Mouse (Mus musculus) liver, postnatal 0 days (tissue): ENCODE measurements around the gene Scube3. TPM values are rescaled to one million over a fixed set of nuclear protein-coding genes. Genes with fewer than 3 reads are reported as not detected.

Experiments used
- ATAC-seq: fragments of 200-750 bp; cut with Nextera tagmentation; 2 replicates; pipeline ENCODE4 v1.8.0; 2017; ENCODE audit warnings: mild to moderate bottlenecking, moderate library complexity
- DNase-seq: peaks from one replicate; pipeline ENCODE4 v3.0.0-alpha.2; 2016
- H3K27ac ChIP-seq: fragments of 300-500 bp; sonication (generic); 2 replicates; pipeline ENCODE4 v1.5.1; 2014; ENCODE audit warnings: antibody characterized with exemption, moderate library complexity, mild to moderate bottlenecking, low read depth
- H3K27me3 ChIP-seq: fragments of 300-500 bp; sonication (generic); 2 replicates; pipeline ENCODE4 v1.6.1; 2014; ENCODE audit warnings: low read length, control low read depth, mixed read lengths; ENCODE audit not compliant: insufficient read depth
- H3K36me3 ChIP-seq: fragments of 300-500 bp; sonication (generic); replicated peaks from 2 replicates; pipeline ENCODE4 v1.6.1; 2014; ENCODE audit warnings: mild to moderate bottlenecking, control low read depth, low read length, moderate library complexity, mixed read lengths; ENCODE audit not compliant: insufficient read depth
- H3K4me1 ChIP-seq: fragments of 300-500 bp; sonication (generic); 2 replicates; pipeline ENCODE4 v1.6.1; 2014; ENCODE audit warnings: antibody characterized with exemption, mild to moderate bottlenecking, control low read depth; ENCODE audit not compliant: insufficient read depth
- H3K4me2 ChIP-seq: fragments of 300-500 bp; sonication (generic); 2 replicates; pipeline ENCODE4 v1.6.1; 2014; ENCODE audit warnings: low read depth, mild to moderate bottlenecking, low read length, moderate library complexity, mixed read lengths
- H3K4me3 ChIP-seq: fragments of 300-500 bp; sonication (generic); 2 replicates; pipeline ENCODE4 v1.5.1; 2014; ENCODE audit warnings: low read depth, low read length
- H3K9ac ChIP-seq: fragments of 300-500 bp; sonication (generic); replicated peaks from 2 replicates; pipeline ENCODE4 v1.6.1; 2014; ENCODE audit warnings: mild to moderate bottlenecking, moderate library complexity
- H3K9me3 ChIP-seq: fragments of 300-500 bp; sonication (generic); 2 replicates; pipeline ENCODE4 v1.6.1; 2016; ENCODE audit warnings: mild to moderate bottlenecking, control low read depth, low read length, mixed read lengths
- CTCF ChIP-seq: sonication (generic); IDR thresholded peaks from 2 replicates; pipeline ENCODE4 v1.5.1; 2016; ENCODE audit warnings: antibody characterized with exemption, low read depth
- EP300 ChIP-seq: IDR thresholded peaks from 2 replicates; pipeline ENCODE4 v1.6.1; 2016; ENCODE audit warnings: antibody characterized with exemption, low read depth, mild to moderate bottlenecking
- WGBS: fragments of 180-500 bp; shearing (Covaris S2); extraction: QIAGEN DNeasy Blood & Tissue Kit; methylation state at CpG from one replicate; pipeline ENCODE4 v1.1.7; 2014; ENCODE audit not compliant: insufficient replicate concordance; 5-methylcytosine and 5-hydroxymethylcytosine counted together
- polyA plus RNA-seq: library from polyadenylated mRNA; unstranded; fragments of >200 nt; fragmentation: Nextera tagmentation; extraction: Ambion mirVana; gene quantifications from 2 replicates; pipeline ENCODE4 v1.2.1, GENCODE M21; 2015

Gene Scube3
- polyA plus RNA-seq, 1 experiment from 2014 or later = 0.06 TPM

DNA sequence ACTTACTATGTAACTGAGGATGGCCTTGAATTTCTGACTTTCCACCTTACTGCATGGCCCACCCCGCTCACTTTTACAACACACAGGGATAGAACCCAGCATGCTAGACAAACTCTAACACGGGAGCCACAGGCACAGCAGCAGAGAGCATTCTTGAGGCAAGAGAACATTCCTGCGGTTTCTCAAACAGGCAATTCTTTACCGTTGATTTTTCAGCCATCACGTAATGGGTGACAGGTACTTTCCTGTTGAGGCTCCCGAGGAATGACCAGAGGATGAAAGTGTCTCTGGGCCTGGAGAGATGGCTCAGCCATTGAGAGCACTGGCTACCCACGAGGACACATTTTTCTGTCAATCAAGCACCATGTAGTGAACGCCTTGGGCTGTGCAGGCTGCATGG, 17.6 kb upstream of the Scube3 start:
- Histone ChIP-seq H3K9ac (no peak overlapping the region), H3K9me3 (no peaks in the 10 kb centered on the region), H3K36me3 (no peaks in the 10 kb centered on the region), H3K27me3 (no peaks in the 10 kb centered on the region), H3K27ac (no peak overlapping the region), H3K4me2 (no peak overlapping the region), H3K4me3 (no peak overlapping the region), H3K4me1 (no peaks in the 10 kb centered on the region)
- ATAC-seq (no peak), DNase-seq (no peak)
- TF ChIP-seq CTCF (no peak), EP300 (no peak)
- WGBS = 55% methylated on average over 8 of the region's 8 CpGs

- H3K27ac ChIP-seq = no peak overlapping the region
- H3K27me3 ChIP-seq = no peaks in the 10 kb centered on the region
- no peak overlapping the region for H3K4me3 ChIP-seq
- WGBS = 83% methylated on average over 5 of the region's 5 CpGs
- H3K4me2 ChIP-seq = no peak overlapping the region
- TF ChIP-seq EP300 = no peak
- no peak for TF ChIP-seq CTCF
- no peaks in the 10 kb centered on the region for H3K4me1 ChIP-seq
- no peak overlapping the region for H3K9ac ChIP-seq
- no peaks in the 10 kb centered on the region for H3K36me3 ChIP-seq
- no peaks in the 10 kb centered on the region for H3K9me3 ChIP-seq
- ATAC-seq = no peak
- no peak for DNase-seq
Measured at GRCm38 (mm10) chr17:28129796-28130195, 12.1 kb upstream of the Scube3 start.

DNA sequence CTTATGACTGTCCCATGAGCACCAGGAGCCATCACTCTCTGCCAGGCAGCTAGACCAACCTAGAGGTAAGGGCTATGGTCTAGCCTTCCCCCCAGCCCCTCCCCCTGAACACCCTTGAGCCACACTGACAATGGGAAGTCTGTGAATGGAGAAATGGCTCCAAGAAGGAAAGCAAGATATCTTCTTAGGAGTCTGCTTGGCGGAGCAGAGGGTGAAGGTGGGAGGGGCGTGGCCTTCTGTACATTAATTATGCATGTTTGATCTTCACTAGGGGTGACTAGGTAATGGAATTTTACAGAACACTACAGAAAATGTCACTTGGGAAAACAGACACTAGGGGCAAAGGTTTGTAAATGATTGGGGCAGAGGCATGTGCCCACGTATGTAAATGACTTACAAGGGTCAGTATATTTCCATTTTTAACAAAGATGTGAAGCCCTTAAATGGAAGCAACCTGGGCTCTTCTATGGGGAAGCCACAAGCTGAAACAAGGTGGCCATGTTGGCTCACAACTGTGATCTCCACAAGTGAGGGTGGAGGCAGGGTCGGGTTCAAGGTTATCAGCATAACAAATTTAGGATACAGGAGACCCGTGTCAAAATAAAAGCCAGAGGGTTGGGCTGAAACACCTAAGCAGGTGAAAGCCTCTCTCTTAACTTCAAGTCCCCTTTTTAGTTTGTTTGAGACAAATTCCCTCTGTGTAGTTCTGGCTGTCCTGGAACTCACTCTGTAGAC, 11.4 kb upstream of the Scube3 start:
- no peak overlapping the region for H3K9ac ChIP-seq
- H3K4me1 ChIP-seq = no peaks in the 10 kb centered on the region
- 62% methylated on average over 5 of the region's 5 CpGs for WGBS
- H3K9me3 ChIP-seq = no peaks in the 10 kb centered on the region
- H3K36me3 ChIP-seq = no peaks in the 10 kb centered on the region
- H3K27ac ChIP-seq = no peak overlapping the region
- H3K4me3 ChIP-seq = no peak overlapping the region
- no peak overlapping the region for H3K4me2 ChIP-seq
- TF ChIP-seq CTCF (no peak), EP300 (no peak)
- ATAC-seq = no peak
- DNase-seq = no peak
- no peaks in the 10 kb centered on the region for H3K27me3 ChIP-seq

DNA sequence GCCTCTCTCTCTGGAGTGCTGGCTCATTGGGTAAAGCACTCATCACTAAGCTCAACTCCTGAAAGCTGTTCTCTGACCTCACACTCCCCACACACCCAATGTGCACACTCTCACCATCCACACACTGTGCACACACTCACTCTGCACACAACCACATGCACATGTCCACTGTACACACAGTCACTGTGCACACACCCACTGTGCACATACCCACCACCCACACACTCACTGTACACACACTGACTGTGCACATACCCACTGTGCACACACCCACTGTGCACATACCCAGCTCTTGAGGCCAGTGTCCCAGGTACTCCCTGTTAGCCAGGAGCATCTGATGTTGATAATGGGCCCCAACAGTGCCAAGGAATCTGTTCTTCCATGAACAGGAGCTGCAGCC, 10.8 kb upstream of the Scube3 start:
- H3K9ac ChIP-seq = no peak overlapping the region
- ATAC-seq = no peak
- H3K4me3 ChIP-seq = no peak overlapping the region
- no peak for DNase-seq
- no peaks in the 10 kb centered on the region for H3K36me3 ChIP-seq
- no peak overlapping the region for H3K27ac ChIP-seq
- H3K4me2 ChIP-seq = no peak overlapping the region
- no peak for TF ChIP-seq CTCF
- no peak for TF ChIP-seq EP300
- no peaks in the 10 kb centered on the region for H3K27me3 ChIP-seq
- no peaks in the 10 kb centered on the region for H3K9me3 ChIP-seq
- no peaks in the 10 kb centered on the region for H3K4me1 ChIP-seq

GRCm38 (mm10) chr17:28133193-28133592, 8.7 kb upstream of the Scube3 start:
- no peak for ATAC-seq
- Histone ChIP-seq H3K36me3 (no peaks in the 10 kb centered on the region), H3K9me3 (no peaks in the 10 kb centered on the region), H3K4me2 (no peak overlapping the region), H3K9ac (no peak overlapping the region), H3K4me3 (no peak overlapping the region), H3K27ac (no peak overlapping the region), H3K4me1 (no peaks in the 10 kb centered on the region), H3K27me3 (peaks cover 5% of the 10 kb centered on the region; the same call in 1 of the 2 replicates)
- TF ChIP-seq EP300 (no peak), CTCF (peak; percentile 73)
- peak; percentile 64 for DNase-seq
- 6% methylated on average over 14 of the region's 14 CpGs for WGBS

- no peak for ATAC-seq
- peaks cover 12% of the 10 kb centered on the region for H3K27me3 ChIP-seq
- no peaks in the 10 kb centered on the region for H3K4me1 ChIP-seq
- H3K36me3 ChIP-seq = no peaks in the 10 kb centered on the region
- no peaks in the 10 kb centered on the region for H3K9me3 ChIP-seq
- TF ChIP-seq EP300 (no peak), CTCF (no peak)
- no peak overlapping the region for H3K4me2 ChIP-seq
- no peak overlapping the region for H3K27ac ChIP-seq
- H3K4me3 ChIP-seq = no peak overlapping the region
- no peak for DNase-seq
- WGBS = 63% methylated on average over 3 of the region's 3 CpGs
- no peak overlapping the region for H3K9ac ChIP-seq
Measured at GRCm38 (mm10) chr17:28135496-28135895, 6.4 kb upstream of the Scube3 start.
